Mouse (Mus musculus) ES-E14 (cell line): Measurements from ENCODE around the gene Ankib1. TPM values are rescaled to one million over a fixed set of nuclear protein-coding genes. Genes with fewer than 3 reads are reported as not detected.

ENCODE experiments used
- DNase-seq: peaks from one replicate; pipeline ENCODE4 v3.0.0-alpha.2; 2013; ENCODE audit warnings: low read depth, low spot score
- H3K27ac ChIP-seq: 2 replicates; pipeline ENCODE4 v1.5.1; 2012; ENCODE audit warnings: low read depth, mild to moderate bottlenecking, low read length, moderate library complexity, mixed read lengths; ENCODE audit not compliant: poor library complexity, insufficient read depth, severe bottlenecking
- H3K36me3 ChIP-seq: 2 replicates; pipeline ENCODE4 v1.6.1; 2012; ENCODE audit warnings: mild to moderate bottlenecking, low read length, moderate library complexity, mixed read lengths; ENCODE audit not compliant: control insufficient read depth, poor library complexity, insufficient read depth, severe bottlenecking
- H3K4me1 ChIP-seq, 2 experiments: fragments of 150-350 bp in 1 of 2; sonication (generic) in 1 of 2; 2 replicates each; pipeline ENCODE4 v1.6.1; 2012; ENCODE audit warnings: low read length in 2 of 2, mild to moderate bottlenecking in 1 of 2, mixed read lengths in 1 of 2; ENCODE audit not compliant: control insufficient read depth in 2 of 2, insufficient read depth in 2 of 2, poor library complexity in 1 of 2
- H3K4me3 ChIP-seq, 2 experiments: fragments of 150-350 bp in 1 of 2; sonication (generic) in 1 of 2; 2 replicates each; pipeline ENCODE4 v1.5.1; 2012; ENCODE audit warnings: low read length in 2 of 2, low read depth in 1 of 2, mild to moderate bottlenecking in 1 of 2, mixed read lengths in 1 of 2; ENCODE audit not compliant: insufficient read depth in 1 of 2, poor library complexity in 1 of 2, severe bottlenecking in 1 of 2
- H3K9ac ChIP-seq: 2 replicates; pipeline ENCODE4 v1.6.1; 2012; ENCODE audit warnings: low read depth, mild to moderate bottlenecking, low read length, mixed read lengths; ENCODE audit not compliant: poor library complexity, insufficient read depth, severe bottlenecking
- H3K9me3 ChIP-seq: fragments of 150-350 bp; sonication (generic); 2 replicates; pipeline ENCODE4 v1.6.1; 2012; ENCODE audit warnings: low read depth, mild to moderate bottlenecking, low read length; ENCODE audit not compliant: control insufficient read depth, insufficient read depth
- CHD2 ChIP-seq: IDR thresholded peaks from 2 replicates; pipeline ENCODE4 v1.6.1; 2014; ENCODE audit warnings: mild to moderate bottlenecking, low read depth, low read length, inconsistent platforms
- HCFC1 ChIP-seq: IDR thresholded peaks from 2 replicates; pipeline ENCODE4 v1.6.1; 2012; ENCODE audit warnings: low read length, inconsistent platforms, borderline replicate concordance; ENCODE audit not compliant: insufficient read depth
- MAFK ChIP-seq: IDR thresholded peaks from 2 replicates; pipeline ENCODE4 v1.6.1; 2014; ENCODE audit warnings: mild to moderate bottlenecking, low read depth, low read length, inconsistent platforms; ENCODE audit not compliant: insufficient read depth
- ZC3H11A ChIP-seq: IDR thresholded peaks from 2 replicates; pipeline ENCODE4 v1.6.1; 2012; ENCODE audit warnings: low read depth, mild to moderate bottlenecking, inconsistent platforms, low read length, borderline replicate concordance
- ZNF384 ChIP-seq: IDR thresholded peaks from 2 replicates; pipeline ENCODE4 v1.6.1; 2012; ENCODE audit warnings: low read depth, low read length, inconsistent platforms
- in situ Hi-C, 2 experiments: fragments of 600-800 bp; cut with MboI; formaldehyde crosslinking; loops; one replicate each; pipeline ENCODE4 v1.15.1; 2025; ENCODE audit warnings: low sequenced_read_pairs in 2 of 2, inconsistent platforms in 1 of 2; ENCODE audit not compliant: unreplicated experiment in 2 of 2
- total RNA-seq: library from RNA; depleted of rRNA; stranded (reverse); fragments of 300-350 nt; gene quantifications from 2 replicates; pipeline ENCODE4 v1.2.3, GENCODE M21; 2012

Gene Ankib1
- total RNA-seq, 1 experiment = 17.6 TPM

DNA sequence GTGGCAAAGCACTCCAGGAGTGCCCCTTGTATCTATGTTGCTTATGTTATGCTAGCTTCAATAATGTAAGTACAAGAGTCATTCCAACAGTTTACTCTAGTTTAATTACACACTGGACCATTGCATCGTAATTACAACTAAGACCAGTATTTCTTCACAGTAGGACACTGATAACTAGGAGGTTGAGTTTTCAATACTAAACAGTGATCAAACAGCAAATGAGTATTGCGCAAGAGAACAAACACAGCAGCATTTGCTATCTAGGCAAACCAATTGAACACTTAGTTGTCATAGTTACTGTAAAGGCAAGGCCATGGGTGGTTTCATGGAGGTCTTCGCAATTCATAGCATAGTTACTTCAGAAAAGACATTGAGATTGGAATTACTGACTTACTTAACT lies 111.4 kb downstream of the Ankib1 start:
- H3K36me3 ChIP-seq = peaks cover 17% of the 10 kb centered on the region
- TF ChIP-seq CHD2 = no peak
- TF ChIP-seq HCFC1 = no peak
- no peak for TF ChIP-seq ZNF384
- TF ChIP-seq MAFK = no peak
- no peak for TF ChIP-seq ZC3H11A
- no peak for DNase-seq
- in situ Hi-C loops = no loop called here
- no peak overlapping the region for H3K27ac ChIP-seq
- H3K9ac ChIP-seq = no peak overlapping the region
- no peaks in the 10 kb centered on the region for H3K9me3 ChIP-seq
- no peaks in the 10 kb centered on the region for H3K4me1 ChIP-seq
- H3K4me3 ChIP-seq = no peak overlapping the region

DNA sequence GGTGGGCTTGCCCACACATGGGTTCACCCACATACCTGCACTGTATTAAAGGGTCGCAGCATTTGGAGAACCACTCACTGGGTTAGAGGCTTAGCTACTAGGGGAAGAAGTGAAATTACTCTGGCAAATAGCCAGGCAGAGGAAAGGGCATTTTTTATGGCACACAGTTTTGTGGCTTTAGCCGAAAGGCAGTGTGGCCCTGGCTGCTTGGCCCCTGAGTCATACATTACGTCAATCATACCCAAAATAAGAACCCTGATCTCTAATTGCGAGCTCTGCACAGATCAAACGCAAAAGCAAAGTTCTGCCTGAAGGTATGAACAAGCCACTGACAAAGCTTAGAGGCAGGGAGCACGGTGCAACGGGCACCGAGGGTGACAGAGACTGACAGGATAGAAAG lies 114.4 kb downstream of the Ankib1 start:
- Histone ChIP-seq H3K9ac (no peak overlapping the region), H3K36me3 (peaks cover 13% of the 10 kb centered on the region), H3K4me1 (no peaks in the 10 kb centered on the region), H3K27ac (no peak overlapping the region), H3K4me3 (no peak overlapping the region), H3K9me3 (no peaks in the 10 kb centered on the region)
- DNase-seq = no peak
- in situ Hi-C loops = no loop called here
- no peak for TF ChIP-seq ZC3H11A

DNA sequence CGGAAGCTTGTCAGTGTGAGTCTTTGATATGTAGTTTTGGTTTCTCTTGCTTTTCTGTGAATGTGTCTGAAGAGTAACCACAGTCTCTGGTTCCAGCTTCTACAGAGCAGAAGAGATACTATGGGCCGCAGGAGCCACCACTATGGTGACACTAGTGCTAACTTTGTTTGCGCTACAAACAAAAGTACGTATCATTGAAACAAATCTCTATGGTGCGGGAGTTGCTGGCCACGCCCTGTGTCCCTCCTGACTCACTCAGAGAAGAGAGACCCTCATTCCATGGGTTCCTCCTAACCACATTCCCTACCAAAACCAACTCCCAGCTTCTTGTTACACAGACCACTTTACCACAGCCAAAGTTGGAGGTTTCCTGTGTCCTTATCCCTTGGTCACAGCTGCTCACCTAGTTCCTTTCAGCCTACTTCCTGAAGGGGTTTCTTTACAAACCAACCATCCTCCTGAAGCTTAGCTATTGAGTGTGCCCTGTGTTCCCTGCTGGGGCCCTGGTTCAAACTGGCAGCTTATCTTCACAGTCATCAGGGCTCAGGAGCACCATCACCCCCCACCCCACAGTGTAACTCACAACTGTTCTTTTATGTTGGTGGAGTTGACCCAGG lies 132.7 kb downstream of the Ankib1 start:
- H3K9me3 ChIP-seq = no peaks in the 10 kb centered on the region
- H3K36me3 ChIP-seq = no peaks in the 10 kb centered on the region
- H3K9ac ChIP-seq = no peak overlapping the region
- in situ Hi-C loops = no loop called here
- no peak overlapping the region for H3K4me3 ChIP-seq
- no peak overlapping the region for H3K27ac ChIP-seq
- H3K4me1 ChIP-seq = no peaks in the 10 kb centered on the region
- TF ChIP-seq MAFK = no peak
- no peak for TF ChIP-seq ZC3H11A
- TF ChIP-seq CHD2 = no peak
- TF ChIP-seq ZNF384 = no peak
- TF ChIP-seq HCFC1 = no peak
- DNase-seq = no peak

DNA sequence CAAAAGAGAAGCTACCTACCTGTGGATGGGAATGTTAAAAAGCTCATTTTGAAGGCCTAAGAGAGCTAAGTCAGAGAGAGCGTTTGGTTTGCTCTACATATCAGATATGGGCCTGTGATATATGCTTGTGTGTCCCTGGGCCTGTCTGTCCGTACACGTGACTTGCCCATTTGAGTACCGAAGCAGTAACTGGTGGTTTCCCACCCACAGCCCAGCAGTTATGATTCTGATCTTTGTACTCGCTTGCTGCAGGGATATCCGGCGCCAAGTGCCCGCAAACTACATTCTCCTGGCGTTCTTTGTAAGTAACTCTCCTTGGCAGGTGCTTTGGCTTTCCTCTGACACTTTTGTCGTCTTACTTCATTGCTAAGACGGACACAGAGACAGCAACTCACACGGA lies 136.1 kb downstream of the Ankib1 start:
- H3K9me3 ChIP-seq = no peaks in the 10 kb centered on the region
- no peak overlapping the region for H3K27ac ChIP-seq
- H3K4me3 ChIP-seq = no peak overlapping the region
- no peak for DNase-seq
- TF ChIP-seq ZC3H11A (no peak), CHD2 (no peak), ZNF384 (no peak), HCFC1 (no peak), MAFK (no peak)
- in situ Hi-C loops = no loop called here
- no peaks in the 10 kb centered on the region for H3K4me1 ChIP-seq
- no peaks in the 10 kb centered on the region for H3K36me3 ChIP-seq
- no peak overlapping the region for H3K9ac ChIP-seq

DNA sequence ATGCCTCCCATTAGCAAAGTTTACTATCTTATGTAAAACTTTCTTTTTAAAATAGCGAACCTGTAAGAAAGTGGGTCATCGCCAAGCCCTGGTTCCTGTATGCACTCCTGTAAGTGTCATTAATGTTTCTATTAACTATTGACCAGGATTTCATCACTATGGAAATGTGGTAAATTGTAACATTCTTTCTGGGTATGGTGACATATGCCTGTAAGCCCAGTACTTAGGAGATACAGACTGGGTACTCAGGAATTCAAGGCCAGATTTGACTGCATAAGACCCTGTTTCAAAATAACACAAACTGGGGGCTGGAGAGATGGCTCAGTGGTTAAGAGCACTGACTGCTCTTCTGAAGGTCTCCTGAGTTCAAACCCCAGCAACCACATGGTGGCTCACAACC lies 137.5 kb downstream of the Ankib1 start:
- TF ChIP-seq ZNF384 (no peak), ZC3H11A (no peak), MAFK (no peak), CHD2 (no peak), HCFC1 (no peak)

More for the DNA sequence above, 137.5 kb downstream of the Ankib1 start:
- Histone ChIP-seq H3K9ac (no peak overlapping the region), H3K4me1 (no peaks in the 10 kb centered on the region), H3K4me3 (no peak overlapping the region), H3K36me3 (no peaks in the 10 kb centered on the region), H3K9me3 (no peaks in the 10 kb centered on the region), H3K27ac (no peak overlapping the region)
- in situ Hi-C loops = no loop called here
- no peak for DNase-seq
